Mouse (Mus musculus) heart, embryonic 10.5 days (tissue): Measurements from ENCODE around the gene Fxyd4. TPM values are rescaled to one million over a fixed set of nuclear protein-coding genes. Genes with fewer than 3 reads are reported as not detected.

Experiments
- DNase-seq: peaks from one replicate; pipeline ENCODE4 v3.0.0-alpha.2; 2017; ENCODE audit warnings: low spot score
- H3K27ac ChIP-seq: fragments of 300-500 bp; sonication (generic); 2 replicates; pipeline ENCODE4 v1.5.1; 2016; ENCODE audit warnings: mild to moderate bottlenecking
- H3K27me3 ChIP-seq: fragments of 300-500 bp; sonication (generic); 2 replicates; pipeline ENCODE4 v1.6.1; 2016; ENCODE audit warnings: mild to moderate bottlenecking; ENCODE audit not compliant: poor library complexity, insufficient read depth, severe bottlenecking
- H3K36me3 ChIP-seq: fragments of 300-500 bp; sonication (generic); 2 replicates; pipeline ENCODE4 v1.6.1; 2016; ENCODE audit warnings: mild to moderate bottlenecking, moderate library complexity
- H3K4me1 ChIP-seq: fragments of 300-500 bp; sonication (generic); 2 replicates; pipeline ENCODE4 v1.6.1; 2016; ENCODE audit warnings: mild to moderate bottlenecking
- H3K4me3 ChIP-seq: fragments of 300-500 bp; sonication (generic); 2 replicates; pipeline ENCODE4 v1.5.1; 2016; ENCODE audit warnings: mild to moderate bottlenecking, moderate library complexity
- H3K9me3 ChIP-seq: fragments of 300-500 bp; sonication (generic); 2 replicates; pipeline ENCODE4 v1.6.1; 2016; ENCODE audit warnings: mild to moderate bottlenecking, moderate library complexity
- WGBS: fragments of 180-500 bp; shearing (Covaris S2); methylation state at CpG from one replicate; pipeline ENCODE4 v1.1.7; 2016; 5-methylcytosine and 5-hydroxymethylcytosine counted together
- microRNA-seq: library from miRNA; unstranded; fragments of <30 nt; microRNA quantifications from one replicate; pipeline ENCODE4, GENCODE M21; 2017
- polyA plus RNA-seq: library from polyadenylated mRNA; unstranded; fragments of >200 nt; fragmentation: Nextera tagmentation; extraction: Ambion mirVana; gene quantifications from 2 replicates; pipeline ENCODE4 v1.2.1, GENCODE M21; 2016

The Fxyd4 gene
- polyA plus RNA-seq, 1 experiment from 2014 or later: 4.1 TPM

- Histone ChIP-seq H3K9me3 (no peaks in the 10 kb centered on the region), H3K4me3 (no peak within 1 kb of the TSS), H3K27me3 (no peaks in the 10 kb centered on the region), H3K4me1 (peaks cover 11% of the 10 kb centered on the region), H3K36me3 (no peaks in the 10 kb centered on the region), H3K27ac (peak within 1 kb of the TSS; percentile 38; the same call in 1 of the 2 replicates)
- 62% methylated on average over 17 of the region's 17 CpGs for WGBS
- no peak for DNase-seq
Observed at GRCm38 (mm10) chr6:117900126-117901080, 37.1 kb downstream of the Fxyd4 start, which contains the start of gene Hnrnpf. Gene Hnrnpf (plus strand): TSS chr6:117900324.

- H3K9me3 ChIP-seq: no peaks in the 10 kb centered on the region
- no peak overlapping the region for H3K4me3 ChIP-seq
- no peaks in the 10 kb centered on the region for H3K36me3 ChIP-seq
- 76% methylated on average over 5 of the region's 5 CpGs for WGBS
- no peak overlapping the region for H3K27ac ChIP-seq
- no peaks in the 10 kb centered on the region for H3K27me3 ChIP-seq
- no peak for DNase-seq
- peaks cover 8% of the 10 kb centered on the region for H3K4me1 ChIP-seq
Observed at GRCm38 (mm10) chr6:117897800-117898199, 39.7 kb downstream of the Fxyd4 start.

GRCm38 (mm10) chr6:117893435-117893834 is 44.1 kb downstream of the Fxyd4 start:
- Histone ChIP-seq H3K27me3 (no peaks in the 10 kb centered on the region), H3K9me3 (no peaks in the 10 kb centered on the region), H3K4me3 (no peak overlapping the region), H3K4me1 (peaks cover 14% of the 10 kb centered on the region), H3K27ac (no peak overlapping the region), H3K36me3 (no peaks in the 10 kb centered on the region)
- 86% methylated on average over 2 of the region's 2 CpGs for WGBS
- no peak for DNase-seq

GRCm38 (mm10) chr6:117892386-117892785 is 45.1 kb downstream of the Fxyd4 start:
- no peak for DNase-seq
- WGBS: 67% methylated on average over 3 of the region's 3 CpGs
- peaks cover 17% of the 10 kb centered on the region for H3K4me1 ChIP-seq
- H3K9me3 ChIP-seq: no peaks in the 10 kb centered on the region
- no peak overlapping the region for H3K4me3 ChIP-seq
- no peaks in the 10 kb centered on the region for H3K36me3 ChIP-seq
- no peak overlapping the region for H3K27ac ChIP-seq
- H3K27me3 ChIP-seq: no peaks in the 10 kb centered on the region

GRCm38 (mm10) chr6:117891369-117892160 is 45.9 kb downstream of the Fxyd4 start:
- Histone ChIP-seq H3K36me3 (no peaks in the 10 kb centered on the region), H3K27me3 (no peaks in the 10 kb centered on the region), H3K27ac (0 out of 2 replicates have a peak overlapping the region, but pooled peaks have one; percentile 23), H3K9me3 (no peaks in the 10 kb centered on the region), H3K4me1 (peaks cover 17% of the 10 kb centered on the region), H3K4me3 (no peak overlapping the region)
- 60% methylated on average over 14 of the region's 14 CpGs for WGBS
- DNase-seq: no peak

GRCm38 (mm10) chr6:117890257-117890656 is 47.2 kb downstream of the Fxyd4 start:
- H3K9me3 ChIP-seq: no peaks in the 10 kb centered on the region
- 83% methylated on average over 6 of the region's 6 CpGs for WGBS
- H3K27ac ChIP-seq: no peak overlapping the region
- H3K4me3 ChIP-seq: no peak overlapping the region
- no peak for DNase-seq
- H3K4me1 ChIP-seq: peaks cover 17% of the 10 kb centered on the region
- no peaks in the 10 kb centered on the region for H3K27me3 ChIP-seq
- H3K36me3 ChIP-seq: no peaks in the 10 kb centered on the region

- no peaks in the 10 kb centered on the region for H3K36me3 ChIP-seq
- DNase-seq: peak; percentile 90
- H3K27me3 ChIP-seq: no peaks in the 10 kb centered on the region
- peak overlapping the region; percentile 82 for H3K27ac ChIP-seq
- H3K4me3 ChIP-seq: peak overlapping the region; percentile 22; the same call in 1 of the 2 replicates
- H3K9me3 ChIP-seq: no peaks in the 10 kb centered on the region
- 39% methylated on average over 2 of the region's 2 CpGs for WGBS
- peaks cover 17% of the 10 kb centered on the region for H3K4me1 ChIP-seq
Observed at GRCm38 (mm10) chr6:117888642-117889096, 48.8 kb downstream of the Fxyd4 start.

GRCm38 (mm10) chr6:117888032-117888431 is 49.5 kb downstream of the Fxyd4 start:
- no peaks in the 10 kb centered on the region for H3K36me3 ChIP-seq
- H3K4me3 ChIP-seq: peak overlapping the region; percentile 22
- H3K4me1 ChIP-seq: peaks cover 17% of the 10 kb centered on the region
- no peaks in the 10 kb centered on the region for H3K27me3 ChIP-seq
- DNase-seq: no peak
- H3K27ac ChIP-seq: peak overlapping the region; percentile 82
- no peaks in the 10 kb centered on the region for H3K9me3 ChIP-seq
- 32% methylated on average over 1 of the region's 1 CpGs for WGBS

GRCm38 (mm10) chr6:117885943-117886342 is 51.5 kb downstream of the Fxyd4 start:
- H3K27me3 ChIP-seq: no peaks in the 10 kb centered on the region
- no peak overlapping the region for H3K27ac ChIP-seq
- DNase-seq: no peak
- H3K36me3 ChIP-seq: no peaks in the 10 kb centered on the region
- peaks cover 15% of the 10 kb centered on the region for H3K4me1 ChIP-seq
- 78% methylated on average over 2 of the region's 2 CpGs for WGBS
- no peak overlapping the region for H3K4me3 ChIP-seq
- no peaks in the 10 kb centered on the region for H3K9me3 ChIP-seq

Small RNAs within 50 kb of the gene (microRNA-seq; reads per million reads assigned to microRNA genes)
- not detected for gene Gm25535

Other genes with a start within 250 kb of the Fxyd4 start
- 58.5 and 73.6 TPM in 2 replicates for gene Zfp637, start 96.5 kb downstream of the Fxyd4 start, polyA plus RNA-seq
- gene Zfp239, start 75.6 kb downstream of the Fxyd4 start, polyA plus RNA-seq: 4.2 and 6.3 TPM in 2 replicates
- gene Hnrnpf, start 37.4 kb downstream of the Fxyd4 start, polyA plus RNA-seq: 660 and 767 TPM in 2 replicates
- gene Rasgef1a, start 73.7 kb upstream of the Fxyd4 start, polyA plus RNA-seq: 0.35 and 0.43 TPM in 2 replicates
- gene Csgalnact2, start 201.4 kb upstream of the Fxyd4 start, polyA plus RNA-seq: 7.3 and 10.5 TPM in 2 replicates